Comparison of ENCODE assay signal across 7 mouse cellular contexts in the genomic region with DNA sequence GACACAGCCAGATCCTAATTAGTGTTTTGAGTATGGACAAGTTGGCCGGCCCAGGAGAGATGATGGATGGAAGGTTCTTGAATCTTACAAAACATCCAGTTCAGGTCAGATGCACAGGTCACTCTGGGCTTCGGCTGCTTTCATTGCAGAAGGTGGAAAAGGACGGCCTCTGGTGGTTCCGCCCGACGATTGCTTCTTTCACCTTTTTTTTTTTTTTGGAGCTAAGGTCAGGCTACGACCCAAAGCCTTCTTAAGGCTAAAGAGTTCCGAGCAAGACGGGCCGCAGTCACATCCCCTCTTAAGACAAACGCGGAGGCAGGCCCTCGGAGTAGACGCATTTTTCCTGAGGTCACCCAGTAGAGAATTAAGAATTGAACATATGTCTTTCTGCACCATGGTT. TPM values are rescaled to one million over a fixed set of nuclear protein-coding genes. Genes with fewer than 3 reads are reported as not detected.
A peak's percentile ranks its signal among the peaks of the same experiment; 100 is the strongest.
DNase-seq lines count a peak whose midpoint lies in the region; ATAC-seq lines count a peak whose summit lies in the region.

No protein-coding gene starts in this region.

- DNase-seq in NIH3T3 (ENCODE audit: low read depth): peak; percentile 79
- peak; percentile 76 for DNase-seq in kidney, postnatal 10 days
- peak; percentile 78 for DNase-seq in lung, postnatal 25 days (ENCODE audit: low spot score)
- DNase-seq in retina, embryonic 14.5 days (ENCODE audit: low spot score): peak; percentile 73

- peak overlapping the region; percentile 84 for H3K9ac ChIP-seq in heart, embryonic 16.5 days (ENCODE audit: low read length)

- H3K36me3 ChIP-seq in heart, embryonic 16.5 days (ENCODE audit: control insufficient read depth, insufficient read depth): peaks cover 8% of the 10 kb centered on the region

- H3K9me3 ChIP-seq in heart, embryonic 16.5 days (replicated peaks; ENCODE audit: control insufficient read depth, low read length): no peaks in the 10 kb centered on the region

- peak overlapping the region; percentile 82 for H3K4me3 ChIP-seq in brown adipose tissue, adult 24 weeks (ENCODE audit: insufficient read depth, low read depth, low read length)
- H3K4me3 ChIP-seq in heart, embryonic 16.5 days (ENCODE audit: low read length): peak overlapping the region; percentile 84

- H3K4me1 ChIP-seq in brown adipose tissue, adult 24 weeks (ENCODE audit: control insufficient read depth, insufficient read depth, insufficient read length, low read length): no peaks in the 10 kb centered on the region
- H3K4me1 ChIP-seq in heart, embryonic 16.5 days (ENCODE audit: control insufficient read depth, insufficient read depth, low read length): peaks cover 13% of the 10 kb centered on the region

- WGBS in heart, embryonic 16.5 days: under 1% methylated on average over 14 of the region's 14 CpGs

- peak overlapping the region; percentile 90 for H3K27ac ChIP-seq in brown adipose tissue, adult 24 weeks (replicated peaks; ENCODE audit: low read depth, low read length)
- peak overlapping the region; percentile 89 for H3K27ac ChIP-seq in heart, embryonic 16.5 days (ENCODE audit: low read length)

- peak overlapping the region; percentile 92 for H3K4me2 ChIP-seq in heart, embryonic 16.5 days (ENCODE audit: low read depth, low read length)

- no peaks in the 10 kb centered on the region for H3K27me3 ChIP-seq in heart, embryonic 16.5 days (ENCODE audit: control insufficient read depth, insufficient read depth, low read length)

- peak; percentile 66 for ATAC-seq in erythroid progenitor cell, adult 5-6 weeks (replicated peaks; ENCODE audit: low FRiP score, poor library complexity, severe bottlenecking)
- ATAC-seq in heart, embryonic 16.5 days (replicated peaks; ENCODE audit: extremely low read depth, insufficient read depth, low FRiP score): peak; percentile 29

RNA-seq across cellular contexts. Expression of a gene that starts 0.5 kb away (rescaled TPM):
- 9.4 and 12.7 TPM in 2 replicates for polyA plus RNA-seq in brown adipose tissue, adult 24 weeks (2012; ENCODE audit: insufficient read depth, insufficient read length, missing spikeins)
- total RNA-seq in erythroid progenitor cell, adult 5-6 weeks (2015; ENCODE audit: low replicate concordance): 28.1 and 28.9 TPM in 2 replicates
- total RNA-seq in erythroid progenitor cell, adult 5-6 weeks (2017; ENCODE audit: low replicate concordance): 12.7 and 19.5 TPM in 2 replicates
- polyA plus RNA-seq in heart, embryonic 16.5 days (2015; fragmentation: Nextera tagmentation; extraction: Ambion mirVana): 29.3 and 30.6 TPM in 2 replicates

RNA-seq across cellular contexts. Expression of a gene that starts 31.9 kb away (rescaled TPM):
- 452 and 504 TPM in 2 replicates for polyA plus RNA-seq in brown adipose tissue, adult 24 weeks (2012; ENCODE audit: insufficient read depth, insufficient read length, missing spikeins)
- 44.0 and 57.7 TPM in 2 replicates for total RNA-seq in erythroid progenitor cell, adult 5-6 weeks (2015; ENCODE audit: low replicate concordance)
- total RNA-seq in erythroid progenitor cell, adult 5-6 weeks (2017; ENCODE audit: low replicate concordance): 37.1 and 38.0 TPM in 2 replicates
- 217 and 223 TPM in 2 replicates for polyA plus RNA-seq in heart, embryonic 16.5 days (2015; fragmentation: Nextera tagmentation; extraction: Ambion mirVana)

RNA-seq across cellular contexts. Expression of a gene that starts 58.0 kb away (rescaled TPM):
- 0.48 and 0.88 TPM in 2 replicates for polyA plus RNA-seq in brown adipose tissue, adult 24 weeks (2012; ENCODE audit: insufficient read depth, insufficient read length, missing spikeins)
- 0.72 and 5.0 TPM in 2 replicates for total RNA-seq in erythroid progenitor cell, adult 5-6 weeks (2015; ENCODE audit: low replicate concordance)
- 0.64 TPM in 1 of 2 replicates, not detected in the other for total RNA-seq in erythroid progenitor cell, adult 5-6 weeks (2017; ENCODE audit: low replicate concordance)
- 0.05 and 0.09 TPM in 2 replicates for polyA plus RNA-seq in heart, embryonic 16.5 days (2015; fragmentation: Nextera tagmentation; extraction: Ambion mirVana)

Comparison
In these comparisons a context has a peak if more than half of its experiments do, and no peak if none do; other contexts are left out.
1. Peak in every context shown above with its lines: DNase-seq, ATAC-seq, H3K4me3 ChIP-seq and H3K27ac ChIP-seq.